In the genomic region with DNA sequence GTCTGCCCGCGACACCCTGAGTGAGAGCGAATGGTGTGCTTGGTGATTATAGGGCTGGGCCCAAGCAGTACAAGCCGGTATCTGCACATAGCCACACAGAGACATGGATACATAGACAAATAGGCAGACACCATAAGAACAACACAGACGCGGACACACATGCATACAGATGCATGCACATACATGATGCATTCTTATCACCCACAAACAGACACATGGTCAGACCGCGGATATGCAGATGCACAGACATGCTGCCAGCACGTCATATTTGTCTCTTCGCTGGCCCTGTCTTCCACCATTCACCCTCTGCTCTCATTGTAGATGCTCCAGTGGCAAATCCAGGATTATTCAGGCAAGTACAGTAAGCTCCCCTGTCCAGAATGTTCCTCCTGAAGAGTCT, we compare ENCODE assay signal across 21 mouse cellular contexts. TPM values are rescaled to one million over a fixed set of nuclear protein-coding genes. Genes with fewer than 3 reads are reported as not detected.
"Had no signal": no experiment of that assay in that cellular context is flagged by ENCODE, and none has a peak within 500 bp of the region (broad histone marks: within the 10 kb centered on the region; RNA-seq: fewer than 3 reads in every experiment).

No protein-coding gene starts in this region.

- H3K9ac ChIP-seq: liver, embryonic 12.5 days; liver, postnatal 0 days; lung, embryonic 14.5 days; midbrain, embryonic 13.5 days; neural tube, embryonic 13.5 days; stomach, embryonic 15.5 days had no signal

- H3K9me3 ChIP-seq: liver, embryonic 12.5 days; midbrain, embryonic 10.5 days; midbrain, embryonic 13.5 days; neural tube, embryonic 13.5 days; stomach, embryonic 15.5 days had no signal

- H3K4me1 ChIP-seq: liver, embryonic 12.5 days; midbrain, embryonic 10.5 days; midbrain, embryonic 13.5 days; neural tube, embryonic 13.5 days had no signal

- ATAC-seq: intestine, postnatal 0 days; liver, embryonic 12.5 days; liver, postnatal 0 days; midbrain, embryonic 13.5 days; midbrain, embryonic 16.5 days had no signal

- H3K4me3 ChIP-seq: layer of hippocampus, adult 2 months; liver, embryonic 12.5 days; midbrain, embryonic 10.5 days; midbrain, embryonic 13.5 days; myocyte; neural tube, embryonic 13.5 days; stomach, embryonic 15.5 days had no signal

- DNase-seq: kidney, adult 2 months; kidney, postnatal 25 days; layer of hippocampus, adult 9-11 months; liver, postnatal 0 days; lung, embryonic 14.5 days; lung, postnatal 14 days; retina, postnatal 1 day; right cerebral cortex, postnatal 25 days; spleen, adult 18-20 months; thymus, postnatal 25 days had no signal

- H3K27ac ChIP-seq: kidney, postnatal 0 days; layer of hippocampus, adult 2 months; liver, embryonic 12.5 days; midbrain, embryonic 10.5 days; midbrain, embryonic 13.5 days; neural tube, embryonic 13.5 days; stomach, embryonic 15.5 days had no signal

- H3K36me3 ChIP-seq: liver, embryonic 12.5 days; midbrain, embryonic 10.5 days; midbrain, embryonic 13.5 days; neural tube, embryonic 13.5 days; stomach, embryonic 15.5 days had no signal

- H3K4me2 ChIP-seq: liver, embryonic 12.5 days; lung, embryonic 14.5 days; midbrain, embryonic 13.5 days; neural tube, embryonic 13.5 days; stomach, embryonic 15.5 days had no signal

- H3K27me3 ChIP-seq: midbrain, embryonic 13.5 days; neural tube, embryonic 13.5 days; stomach, embryonic 15.5 days had no signal

RNA-seq across cellular contexts. Expression of a gene that starts 59.1 kb away (rescaled TPM):
- total RNA-seq: monocyte, adult 5-6 weeks had no signal
- polyA plus RNA-seq: myocyte had no signal
